Mouse (Mus musculus) layer of hippocampus, postnatal 10 days (tissue): ENCODE results near the gene Naa15. TPM values are rescaled to one million over a fixed set of nuclear protein-coding genes. Genes with fewer than 3 reads are reported as not detected.
"Not testable (repeated sequence)": the region's sequence is repeated elsewhere in the genome, so short reads cannot be mapped to it uniquely, and the experiment has no call there.

ENCODE experiments used
- DNase-seq, 2 experiments: peaks; one replicate each; pipeline ENCODE4 v3.0.0; 2021; ENCODE audit warnings: low spot score in 2 of 2
- total RNA-seq, 2 experiments: library from RNA; stranded (reverse); gene quantifications; 2 replicates each; pipeline ENCODE4 v1.2.3; 2021

Naa15 gene
- total RNA-seq, 2 experiments from 2014 or later, result 47.1 to 49.9 TPM

GRCm38 (mm10) chr3:51393651-51394050 is 21.3 kb upstream of the Naa15 start:
- DNase-seq, result no peak

GRCm38 (mm10) chr3:51394881-51395280 is 20.1 kb upstream of the Naa15 start:
- no peak for DNase-seq

- no peak for DNase-seq
Observed at GRCm38 (mm10) chr3:51395461-51396145, 19.3 kb upstream of the Naa15 start.

GRCm38 (mm10) chr3:51396219-51397068 is 18.5 kb upstream of the Naa15 start, which contains the start of gene Mgarp:
Mgarp (minus strand) TSS chr3:51396738.
- DNase-seq, result peak; percentile 37 to 44

- no peak for DNase-seq
Observed at GRCm38 (mm10) chr3:51397700-51398299, 17.1 kb upstream of the Naa15 start.

GRCm38 (mm10) chr3:51398667-51399066 is 16.3 kb upstream of the Naa15 start:
- no peak for DNase-seq

GRCm38 (mm10) chr3:51399531-51399930 is 15.4 kb upstream of the Naa15 start:
- DNase-seq, result no peak

- no peak for DNase-seq
Observed at GRCm38 (mm10) chr3:51400682-51401081, 14.3 kb upstream of the Naa15 start.

GRCm38 (mm10) chr3:51402054-51402453 is 12.9 kb upstream of the Naa15 start:
- not testable (repeated sequence) for DNase-seq

- no peak for DNase-seq
Observed at GRCm38 (mm10) chr3:51402628-51403027, 12.3 kb upstream of the Naa15 start.

- DNase-seq, result no peak
Observed at GRCm38 (mm10) chr3:51407870-51408560, 6.9 kb upstream of the Naa15 start.

- peak; percentile 99 for DNase-seq
Observed at GRCm38 (mm10) chr3:51408561-51409183, 6.3 kb upstream of the Naa15 start, which contains the start of gene Ndufc1. Ndufc1 (minus strand) TSS chr3:51408988.

GRCm38 (mm10) chr3:51412457-51412856 is 2.5 kb upstream of the Naa15 start:
- no peak for DNase-seq

- DNase-seq, result no peak
Observed at GRCm38 (mm10) chr3:51413276-51413675, 1.7 kb upstream of the Naa15 start.

GRCm38 (mm10) chr3:51416073-51416363 is 1.1 kb downstream of the Naa15 start:
- no peak for DNase-seq

- peak; percentile 48 to 54 for DNase-seq
Observed at GRCm38 (mm10) chr3:51416364-51417134, 1.6 kb downstream of the Naa15 start.

- DNase-seq, result no peak
Observed at GRCm38 (mm10) chr3:51417135-51417458, 2.1 kb downstream of the Naa15 start.

GRCm38 (mm10) chr3:51417485-51417884 is 2.5 kb downstream of the Naa15 start:
- no peak for DNase-seq

- no peak for DNase-seq
Observed at GRCm38 (mm10) chr3:51417966-51418365, 3.0 kb downstream of the Naa15 start.

GRCm38 (mm10) chr3:51421921-51422320 is 7.0 kb downstream of the Naa15 start:
- DNase-seq, result no peak
